24 mouse cellular contexts compared by ENCODE assay signal in the genomic region with DNA sequence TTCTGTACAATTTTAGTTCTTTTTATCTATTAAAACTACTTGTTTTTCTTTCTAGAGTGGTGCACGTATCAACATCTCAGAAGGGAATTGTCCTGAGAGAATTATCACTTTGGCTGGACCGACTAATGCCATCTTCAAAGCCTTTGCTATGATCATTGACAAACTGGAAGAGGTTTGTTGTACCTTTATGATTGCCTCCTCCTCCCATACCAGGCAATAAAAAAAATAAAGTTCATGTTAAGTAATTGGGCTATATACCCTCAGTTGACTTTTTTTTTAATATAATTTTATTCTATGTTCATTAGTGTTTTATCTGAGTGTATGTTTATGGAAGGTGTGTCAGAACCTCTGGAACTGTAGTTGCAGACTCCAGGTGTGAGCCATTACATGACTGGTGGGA. TPM values are rescaled to one million over a fixed set of nuclear protein-coding genes. Genes with fewer than 3 reads are reported as not detected.
"Had no signal": no experiment of that assay in that cellular context is flagged by ENCODE, and none has a peak within 500 bp of the region (broad histone marks: within the 10 kb centered on the region; RNA-seq: fewer than 3 reads in every experiment).

No protein-coding gene starts in this region.

- DNase-seq: retina, postnatal 1 day; right cerebral cortex, adult 18-20 months; right cerebral cortex, postnatal 14 days; right cerebral cortex, postnatal 25 days; right cerebral cortex, postnatal 4 days; spleen, adult 18-20 months; thymus, adult 18-20 months; thymus, adult 2 months; thymus, postnatal 14 days; thymus, postnatal 25 days; thymus, postnatal 36 days; thymus, postnatal 4 days had no signal

- H3K4me2 ChIP-seq: neural tube, embryonic 13.5 days; neural tube, embryonic 15.5 days; stomach, embryonic 15.5 days had no signal

- H3K9ac ChIP-seq: neural tube, embryonic 13.5 days; neural tube, embryonic 15.5 days; stomach, embryonic 15.5 days had no signal

- H3K9me3 ChIP-seq: neural tube, embryonic 13.5 days; neural tube, embryonic 15.5 days; stomach, embryonic 15.5 days had no signal

- H3K27me3 ChIP-seq: neural tube, embryonic 13.5 days; neural tube, embryonic 15.5 days; stomach, embryonic 15.5 days had no signal

- H3K27ac ChIP-seq: neural tube, embryonic 13.5 days; neural tube, embryonic 15.5 days; stomach, embryonic 15.5 days; stomach, postnatal 0 days had no signal

- H3K4me3 ChIP-seq: neural tube, embryonic 13.5 days; neural tube, embryonic 15.5 days; stomach, embryonic 15.5 days had no signal

RNA-seq across cellular contexts. Expression of a gene that starts 29.0 kb away (rescaled TPM):
- total RNA-seq: neutrophil, adult 5-6 weeks had no signal
- polyA plus RNA-seq: neural tube, embryonic 14.5 days; small intestine, adult 2 months; spleen, adult 2 months; stomach, embryonic 16.5 days; stomach, postnatal 0 days; testis, adult 2 months; thymus, adult 2 months; thymus, postnatal 0 days; urinary bladder, adult 2 months had no signal
